Mouse (Mus musculus): ENCODE results near the gene Kdm2b.
A peak's percentile ranks its signal among the peaks of the same experiment; 100 is the strongest.

The Kdm2b gene

GRCm38 (mm10) chr5:122989551-122990330 is at the start of gene Kdm2b:
Gene Kdm2b, minus strand, starts transcription at chr5:122989823.
- DNase-seq (ENCODE audit: low spot score), result no peak

GRCm38 (mm10) chr5:123039120-123039752 is 49.6 kb upstream of the Kdm2b start:
- DNase-seq (ENCODE audit: low spot score), result peak; percentile 87

DNA sequence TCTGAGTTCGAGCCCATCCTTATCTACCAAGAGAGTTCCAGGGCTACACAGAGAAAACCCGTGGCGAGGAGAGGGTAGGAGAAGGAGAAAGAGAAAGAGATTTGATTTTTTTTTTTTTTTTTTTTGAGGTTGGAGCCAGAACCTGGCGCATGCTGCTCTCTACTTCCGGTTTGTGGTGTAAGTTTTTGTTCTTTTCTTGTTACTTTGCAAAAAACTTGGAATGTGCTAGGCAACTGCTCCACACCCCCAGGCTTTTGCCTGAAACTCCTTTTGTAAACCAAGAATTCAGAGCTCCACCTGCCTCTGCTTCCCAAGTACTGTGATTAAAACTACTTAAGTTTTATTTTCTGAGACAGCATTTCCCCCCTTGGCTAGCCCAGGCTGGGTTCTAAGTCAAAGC is 48.5 kb upstream of the Kdm2b start:
- DNase-seq (ENCODE audit: low spot score), result no peak

DNA sequence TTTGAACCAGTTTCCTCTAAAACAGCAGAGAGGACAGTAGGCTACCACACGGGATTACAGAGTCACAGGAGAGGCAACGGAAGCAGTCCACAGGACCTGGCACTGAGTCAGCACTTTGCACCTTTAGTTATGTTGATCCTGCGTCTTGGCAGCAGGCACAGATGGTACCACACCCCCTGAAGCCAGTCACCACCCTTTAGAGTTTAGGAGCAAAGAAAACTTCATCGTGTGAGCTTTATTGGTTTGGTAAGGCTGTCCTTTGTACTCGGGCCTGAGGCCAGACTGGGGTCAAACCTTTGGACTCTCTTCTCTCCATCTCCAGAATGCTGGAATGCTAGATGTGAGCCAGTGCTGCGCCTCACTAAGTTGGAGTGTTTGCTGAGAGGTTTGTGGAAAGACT is 45.9 kb upstream of the Kdm2b start:
- DNase-seq (ENCODE audit: low spot score), result peak; percentile 50

GRCm38 (mm10) chr5:123035089-123035488 is 45.5 kb upstream of the Kdm2b start:
- DNase-seq (ENCODE audit: low spot score), result no peak

DNA sequence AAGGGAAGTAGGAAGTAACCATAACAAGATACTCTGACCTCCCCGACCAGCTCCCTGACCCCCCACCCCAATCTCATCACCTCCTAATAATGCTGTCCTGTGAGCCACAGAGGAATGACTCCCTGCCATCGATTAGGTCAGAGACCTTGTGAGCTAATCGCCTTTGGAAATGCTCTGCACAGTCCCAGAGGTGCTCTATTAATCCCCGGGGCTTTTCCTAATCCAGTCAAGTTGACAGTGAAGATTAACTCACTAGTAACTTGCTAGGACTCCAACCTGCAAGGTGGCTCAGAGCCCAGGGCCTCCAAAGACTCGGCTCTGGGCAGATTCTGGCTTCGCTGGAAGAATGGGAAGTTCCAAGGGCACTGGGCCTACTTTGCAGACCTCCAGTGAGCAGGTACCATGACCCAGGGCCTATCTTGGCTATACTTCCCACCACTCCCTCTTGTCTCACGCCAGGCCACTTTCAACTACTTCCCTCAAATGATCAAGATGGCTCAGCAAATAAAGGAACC is 44.1 kb upstream of the Kdm2b start:
- DNase-seq (ENCODE audit: low spot score), result no peak

DNA sequence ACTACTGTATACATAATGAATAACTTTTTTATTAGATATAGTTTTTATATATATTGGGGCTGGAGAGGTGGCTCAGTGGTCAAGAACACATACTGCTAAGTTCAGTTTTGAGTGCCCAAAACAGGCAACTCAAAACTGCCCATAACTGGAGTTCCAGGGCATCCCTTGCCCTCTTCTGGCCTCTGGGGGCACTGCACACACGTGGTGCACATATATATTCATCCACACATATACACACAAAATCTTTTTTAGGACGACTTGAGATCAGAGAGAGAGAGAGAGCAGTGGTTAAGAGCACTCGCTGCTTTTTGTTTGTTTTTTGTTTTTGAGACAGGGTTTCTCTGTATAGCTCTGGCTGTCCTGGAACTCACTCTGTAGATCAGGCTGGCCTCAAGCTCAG is 41.7 kb upstream of the Kdm2b start:
- DNase-seq (ENCODE audit: low spot score), result no peak

DNA sequence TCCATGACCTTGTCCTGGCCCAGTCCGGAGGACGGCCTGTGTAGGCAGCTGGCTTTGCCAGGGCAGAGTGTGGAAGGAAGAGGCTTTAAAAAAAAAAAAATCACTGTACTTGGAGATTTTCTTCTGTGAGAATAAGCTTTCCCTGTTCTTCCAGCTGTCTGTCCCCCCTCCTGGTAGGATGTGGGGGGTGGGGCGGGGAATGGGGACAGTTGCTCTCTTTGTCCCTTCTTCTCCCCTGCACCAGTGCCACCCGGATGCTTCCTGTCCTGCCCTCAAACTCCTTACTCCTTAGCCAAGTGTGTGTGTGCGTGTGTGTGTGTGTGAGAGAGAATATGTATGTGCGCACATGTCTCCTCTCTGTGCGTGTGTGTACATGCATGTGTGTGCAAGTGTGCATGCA is 40.1 kb upstream of the Kdm2b start:
- DNase-seq (ENCODE audit: low spot score), result no peak

DNA sequence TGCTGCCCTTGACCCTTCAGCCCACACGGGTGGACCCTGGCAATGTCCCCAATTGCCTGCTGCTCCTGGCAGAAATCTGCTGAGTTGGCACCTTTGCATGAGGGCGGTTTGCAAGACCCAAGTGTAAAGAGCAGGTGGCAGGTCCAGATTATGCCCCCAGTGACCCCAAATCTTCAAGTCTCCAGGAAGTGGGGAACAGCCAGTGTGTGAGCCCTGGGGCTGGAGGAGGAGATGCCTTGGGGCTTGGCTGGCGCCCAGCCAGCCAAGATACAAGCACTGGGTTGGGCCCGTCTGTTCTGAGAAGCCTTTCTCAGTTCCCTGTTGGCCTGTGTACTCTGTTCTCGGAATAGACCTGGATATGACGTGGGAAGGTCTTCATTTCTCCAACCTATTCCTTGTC is 37.8 kb upstream of the Kdm2b start:
- DNase-seq (ENCODE audit: low spot score), result no peak

GRCm38 (mm10) chr5:123026414-123026813 is 36.8 kb upstream of the Kdm2b start:
- DNase-seq (ENCODE audit: low spot score), result no peak

- no peak for DNase-seq (ENCODE audit: low spot score)
Measured at GRCm38 (mm10) chr5:123024965-123025573, 35.4 kb upstream of the Kdm2b start.

- DNase-seq (ENCODE audit: low spot score), result no peak
Measured at GRCm38 (mm10) chr5:123024312-123024711, 34.7 kb upstream of the Kdm2b start.

DNA sequence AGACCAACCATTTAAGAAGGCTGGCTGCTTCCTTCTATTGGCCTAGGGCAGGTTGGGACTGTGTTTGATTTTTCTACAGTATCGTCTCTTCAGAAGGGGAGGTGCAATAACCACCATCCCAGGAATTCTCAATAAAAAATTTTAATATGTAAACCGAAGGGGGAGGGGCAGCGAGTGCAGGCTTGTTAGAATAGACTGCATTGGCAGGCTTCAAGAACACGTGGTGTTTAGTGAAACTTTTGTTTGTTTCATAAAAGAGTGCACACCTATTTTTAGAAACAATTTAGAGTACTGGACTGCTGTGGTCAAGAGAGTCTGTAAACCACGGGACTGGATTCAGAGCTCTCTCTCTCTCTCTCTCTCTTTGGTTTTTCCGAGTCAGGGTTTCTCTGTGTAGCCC is 33.4 kb upstream of the Kdm2b start:
- no peak for DNase-seq (ENCODE audit: low spot score)

DNA sequence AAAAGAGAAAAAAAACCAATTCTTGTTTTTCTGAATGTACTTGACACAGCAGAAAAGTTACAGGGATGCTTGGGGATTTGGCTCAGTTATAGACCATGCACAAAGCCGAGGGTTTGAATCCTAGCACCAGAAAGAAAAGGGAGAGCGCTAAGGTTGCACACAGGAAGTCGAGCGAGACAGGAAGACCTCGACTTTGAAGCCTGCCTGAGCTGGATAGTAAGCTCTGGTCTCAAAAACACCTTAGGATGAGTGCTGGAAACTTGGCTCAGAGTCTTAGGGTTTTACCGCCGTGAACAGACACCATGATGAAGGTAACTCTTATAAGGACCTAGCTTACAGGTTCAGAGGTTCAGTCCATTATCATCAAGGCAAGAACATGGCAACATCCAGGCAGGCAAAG is 31.8 kb upstream of the Kdm2b start:
- no peak for DNase-seq (ENCODE audit: low spot score)

GRCm38 (mm10) chr5:123020426-123020825 is 30.8 kb upstream of the Kdm2b start:
- no peak for DNase-seq (ENCODE audit: low spot score)

DNA sequence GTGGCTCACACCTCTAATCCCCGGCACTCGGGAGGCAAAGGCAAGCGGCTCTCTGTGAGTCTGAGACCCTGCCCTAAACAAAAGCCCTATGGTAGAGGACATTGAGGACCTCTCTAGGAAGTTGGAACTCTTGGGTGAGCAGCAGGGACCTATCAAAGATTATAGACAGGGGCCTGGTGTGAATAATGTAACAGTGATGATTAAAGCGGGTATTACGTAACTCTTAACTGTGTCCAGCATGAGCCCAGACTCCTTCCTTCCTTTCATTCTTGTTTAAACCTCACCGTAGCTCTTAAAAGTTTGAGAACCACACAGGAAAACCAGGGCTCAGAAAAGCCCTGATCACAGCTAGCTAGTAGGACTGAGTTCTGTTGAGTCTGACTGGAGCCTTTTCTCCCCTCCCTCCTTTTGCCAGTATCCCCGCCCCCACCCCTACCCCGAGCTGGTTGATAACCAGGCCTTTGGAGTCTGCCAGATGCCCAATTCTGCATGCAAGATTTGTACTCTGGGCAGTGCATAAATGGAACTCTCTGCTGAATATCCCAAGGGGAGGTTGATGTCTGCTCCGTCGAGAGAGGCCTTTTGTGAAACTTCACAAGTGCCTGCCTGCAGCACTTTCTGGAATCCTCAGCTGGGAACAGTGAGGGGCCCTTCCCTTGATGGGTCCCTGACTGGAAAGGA is 29.9 kb upstream of the Kdm2b start:
- DNase-seq (ENCODE audit: low spot score), result no peak

- no peak for DNase-seq (ENCODE audit: low spot score)
Measured at GRCm38 (mm10) chr5:123017504-123017903, 27.9 kb upstream of the Kdm2b start.

GRCm38 (mm10) chr5:123015915-123016314 is 26.3 kb upstream of the Kdm2b start:
- DNase-seq (ENCODE audit: low spot score), result no peak

DNA sequence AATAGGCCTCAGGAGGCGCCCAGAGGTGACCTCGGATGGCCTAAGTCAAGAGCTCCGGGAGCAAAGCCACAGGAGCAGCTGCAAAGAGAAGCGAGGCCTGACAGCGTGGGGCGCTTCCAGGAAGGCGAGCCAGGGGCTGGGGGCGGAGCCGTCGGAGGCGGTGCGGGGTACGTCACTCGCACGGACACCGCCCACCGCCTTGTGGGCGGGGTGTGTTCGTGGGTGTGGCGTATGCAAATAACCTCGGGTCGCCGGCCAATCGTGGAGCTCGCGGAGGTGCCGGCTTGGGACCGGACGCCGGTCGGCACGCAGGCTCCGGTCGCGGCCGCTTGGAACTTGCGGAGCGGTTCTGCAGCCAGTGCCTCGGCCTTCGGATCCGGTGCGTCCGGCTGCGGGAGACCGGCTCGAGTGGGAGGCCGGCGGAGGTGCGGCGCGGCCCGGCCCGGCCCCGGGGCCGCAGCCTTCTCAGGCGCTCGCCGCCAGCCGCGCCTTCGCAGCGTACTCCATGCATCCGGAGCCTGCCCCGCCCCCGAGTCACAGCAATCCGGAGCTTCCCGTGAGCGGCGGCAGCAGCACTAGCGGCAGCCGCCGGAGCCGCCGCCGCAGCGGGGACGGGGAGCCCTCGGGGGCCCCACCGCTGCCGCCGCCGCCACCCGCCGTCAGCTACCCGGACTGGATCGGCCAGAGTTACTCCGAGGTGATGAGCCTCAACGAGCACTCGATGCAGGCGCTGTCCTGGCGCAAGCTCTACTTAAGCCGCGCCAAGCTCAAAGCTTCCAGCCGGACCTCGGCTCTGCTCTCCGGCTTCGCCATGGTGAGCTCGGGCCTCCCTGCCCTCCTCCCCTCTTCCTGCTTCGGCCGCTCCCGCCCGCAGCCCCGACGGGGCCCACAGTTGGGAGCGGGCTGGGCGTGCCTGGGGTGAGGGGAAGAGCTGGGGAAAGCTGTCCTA is 25.4 kb upstream of the Kdm2b start, which contains the start of gene Orai1:
Gene Orai1, plus strand, starts transcription at position 322 of the 949 bp plus-strand sequence.
- peak; percentile 97 for DNase-seq (ENCODE audit: low spot score)

- peak; percentile 73 for DNase-seq (ENCODE audit: low spot score)
Measured at GRCm38 (mm10) chr5:123013599-123014315, 24.1 kb upstream of the Kdm2b start.

- DNase-seq (ENCODE audit: low spot score), result no peak
Measured at GRCm38 (mm10) chr5:123011705-123012104, 22.1 kb upstream of the Kdm2b start.

All from c-Kit-positive CD71-positive TER-119-positive erythroid progenitor cells, embryonic 14.5 days (primary cell).